In genomic region chr9:42024257-42024656, GRCm38 (mm10) we compare ENCODE assay signal across 24 mouse cellular contexts.
DNase-seq lines count a peak whose midpoint lies in the region; ATAC-seq lines count a peak whose summit lies in the region.
"Had no signal": no experiment of that assay in that cellular context is flagged by ENCODE, and none has a peak within 500 bp of the region (broad histone marks: within the 10 kb centered on the region; RNA-seq: fewer than 3 reads in every experiment).

No protein-coding gene starts in this region.

- no peak overlapping the region for H3K9ac ChIP-seq in lung, embryonic 16.5 days (ENCODE audit: low read length)
- H3K9ac ChIP-seq: embryonic facial prominence, embryonic 15.5 days; forebrain, embryonic 15.5 days; heart, embryonic 15.5 days; hindbrain, embryonic 13.5 days had no signal

- no peak overlapping the region for H3K4me2 ChIP-seq in lung, embryonic 16.5 days (ENCODE audit: low read depth, low read length)
- H3K4me2 ChIP-seq: embryonic facial prominence, embryonic 15.5 days; forebrain, embryonic 15.5 days; heart, embryonic 11.5 days; heart, embryonic 15.5 days; hindbrain, embryonic 13.5 days had no signal

- 52% methylated on average over 9 of the region's 9 CpGs for whole genome bisulfite sequencing in lung, embryonic 16.5 days

- H3K9me3 ChIP-seq in lung, embryonic 16.5 days (ENCODE audit: control insufficient read depth, low read length): no peaks in the 10 kb centered on the region
- H3K9me3 ChIP-seq: embryonic facial prominence, embryonic 15.5 days; forebrain, embryonic 10.5 days; forebrain, embryonic 15.5 days; heart, embryonic 15.5 days; hindbrain, embryonic 13.5 days had no signal

- H3K27me3 ChIP-seq in lung, embryonic 16.5 days (ENCODE audit: control insufficient read depth, insufficient read depth, low read depth, low read length): no peaks in the 10 kb centered on the region
- no peaks in the 10 kb centered on the region for H3K27me3 ChIP-seq in splenic B cell, adult 2 months (ENCODE audit: control insufficient read depth, insufficient read depth, low read length, poor library complexity, severe bottlenecking)
- H3K27me3 ChIP-seq: CH12.LX; embryonic facial prominence, embryonic 15.5 days; forebrain, embryonic 15.5 days; heart, embryonic 15.5 days; hindbrain, embryonic 13.5 days; Patski had no signal

- H3K27ac ChIP-seq in lung, embryonic 16.5 days (ENCODE audit: low read length): peak overlapping the region; percentile 56
- H3K27ac ChIP-seq: embryonic facial prominence, embryonic 15.5 days; forebrain, embryonic 10.5 days; forebrain, embryonic 15.5 days; heart, adult 2 months; heart, embryonic 15.5 days; hindbrain, embryonic 13.5 days; hindbrain, postnatal 0 days had no signal

- DNase-seq in lung, adult 18-20 months: no peak
- DNase-seq in A20 (ENCODE audit: low read depth, low spot score): peak; percentile 46
- DNase-seq in B cell, adult 2 months: peak; percentile 41 to 42
- DNase-seq in splenic B cell, adult 2 months (ENCODE audit: low read depth, low spot score): peak; percentile 42
- DNase-seq: adrenal gland, postnatal 14 days; cerebellum, adult 18-20 months; cerebellum, adult 9-11 months; cerebellum, postnatal 36 days; gastrocnemius, postnatal 14 days; heart, adult 2 months; heart, postnatal 14 days had no signal

- ATAC-seq in lung, embryonic 16.5 days (ENCODE audit: low read depth): no peak
- ATAC-seq in CD4-positive, CD25-positive, alpha-beta regulatory T cell, adult 4 months: no peak
- ATAC-seq: activated CD4-positive, CD25-positive, alpha-beta regulatory T cell, adult 4 months; forebrain, embryonic 15.5 days; hindbrain, postnatal 0 days; Patski had no signal

- no peaks in the 10 kb centered on the region for H3K36me3 ChIP-seq in lung, embryonic 16.5 days (ENCODE audit: control insufficient read depth, insufficient read depth, low read length)
- peaks cover 18% of the 10 kb centered on the region for H3K36me3 ChIP-seq in splenic B cell, adult 2 months (ENCODE audit: control insufficient read depth, insufficient read depth, low read length, poor library complexity, severe bottlenecking)
- H3K36me3 ChIP-seq: forebrain, embryonic 10.5 days; heart, embryonic 15.5 days had no signal

- H3K4me1 ChIP-seq in lung, embryonic 16.5 days (replicated peaks; ENCODE audit: control insufficient read depth, insufficient read depth, low read length): peaks cover 4% of the 10 kb centered on the region; the same call in 1 of the 2 replicates
- H3K4me1 ChIP-seq: forebrain, embryonic 15.5 days; heart, embryonic 15.5 days had no signal

- H3K4me3 ChIP-seq in lung, embryonic 16.5 days (ENCODE audit: low read length): no peak overlapping the region
- H3K4me3 ChIP-seq: embryonic facial prominence, embryonic 15.5 days; erythroblast, embryonic 14.5 days; forebrain, embryonic 10.5 days; forebrain, embryonic 15.5 days; heart, adult 2 months; heart, embryonic 15.5 days; hindbrain, embryonic 13.5 days had no signal

Comparison
In these comparisons a context has a peak if more than half of its experiments do, and no peak if none do; other contexts are left out.
1. DNase-seq: peak in A20 (single experiment), B cell, adult 2 months (2 of 2) and splenic B cell, adult 2 months (single experiment); none in lung, adult 18-20 months (0 of 2).